In genomic region chr10:122012321-122012720, GRCm38 (mm10) we compare ENCODE assay signal across 34 mouse cellular contexts.
"Had no signal": no experiment of that assay in that cellular context is flagged by ENCODE, and none has a peak within 500 bp of the region (broad histone marks: within the 10 kb centered on the region; RNA-seq: fewer than 3 reads in every experiment).

No protein-coding gene starts in this region.

- DNase-seq: heart, postnatal 10 days; heart, postnatal 14 days; heart, postnatal 36 days; heart, postnatal 4 days; kidney, adult 11 months; kidney, adult 18-20 months; kidney, adult 2 months; kidney, adult 8-10 months; kidney, adult 9 months; kidney, postnatal 10 days; kidney, postnatal 14 days; kidney, postnatal 25 days; kidney, postnatal 36 days; kidney, postnatal 4 days; layer of hippocampus, adult 9-11 months; layer of hippocampus, postnatal 36 days had no signal

- H3K4me2 ChIP-seq: heart, embryonic 12.5 days; heart, embryonic 13.5 days; heart, embryonic 15.5 days; hindbrain, embryonic 12.5 days; hindbrain, embryonic 13.5 days; hindbrain, embryonic 14.5 days; hindbrain, embryonic 15.5 days; intestine, embryonic 15.5 days; kidney, embryonic 15.5 days had no signal

- H3K36me3 ChIP-seq: heart, embryonic 12.5 days; heart, embryonic 13.5 days; heart, embryonic 15.5 days; hindbrain, embryonic 10.5 days; hindbrain, embryonic 12.5 days; hindbrain, embryonic 13.5 days; hindbrain, embryonic 15.5 days; intestine, embryonic 15.5 days; kidney, embryonic 15.5 days had no signal

- ATAC-seq: hindbrain, embryonic 16.5 days; hindbrain, postnatal 0 days; inflammation-experienced regulatory T-cells, adult 6 months; intestine, embryonic 15.5 days; intestine, embryonic 16.5 days; intestine, postnatal 0 days had no signal

- H3K27ac ChIP-seq: heart, embryonic 13.5 days; heart, embryonic 15.5 days; hindbrain, embryonic 10.5 days; hindbrain, embryonic 12.5 days; hindbrain, embryonic 13.5 days; hindbrain, embryonic 14.5 days; hindbrain, embryonic 15.5 days; hindbrain, postnatal 0 days; intestine, embryonic 15.5 days; kidney, embryonic 15.5 days; kidney, postnatal 0 days; layer of hippocampus, adult 2 months; left cerebral cortex, adult 2 months had no signal

- H3K4me3 ChIP-seq: heart, embryonic 12.5 days; heart, embryonic 13.5 days; heart, embryonic 15.5 days; hindbrain, embryonic 10.5 days; hindbrain, embryonic 12.5 days; hindbrain, embryonic 13.5 days; hindbrain, embryonic 15.5 days; intestine, embryonic 15.5 days; kidney, embryonic 15.5 days; layer of hippocampus, adult 2 months; left cerebral cortex, adult 2 months had no signal

- H3K9me3 ChIP-seq: heart, embryonic 12.5 days; heart, embryonic 13.5 days; heart, embryonic 15.5 days; hindbrain, embryonic 10.5 days; hindbrain, embryonic 12.5 days; hindbrain, embryonic 13.5 days; hindbrain, embryonic 15.5 days; intestine, embryonic 15.5 days; kidney, embryonic 15.5 days had no signal

- H3K27me3 ChIP-seq: heart, embryonic 15.5 days; hindbrain, embryonic 12.5 days; hindbrain, embryonic 13.5 days; hindbrain, embryonic 15.5 days; intestine, embryonic 15.5 days; kidney, embryonic 15.5 days had no signal

- H3K9ac ChIP-seq: heart, embryonic 12.5 days; heart, embryonic 13.5 days; heart, embryonic 15.5 days; hindbrain, embryonic 12.5 days; hindbrain, embryonic 13.5 days; hindbrain, embryonic 14.5 days; hindbrain, embryonic 15.5 days; intestine, embryonic 15.5 days; kidney, embryonic 15.5 days had no signal
